Mouse (Mus musculus): ENCODE data around the gene 4930451I11Rik.

4930451I11Rik gene

DNA sequence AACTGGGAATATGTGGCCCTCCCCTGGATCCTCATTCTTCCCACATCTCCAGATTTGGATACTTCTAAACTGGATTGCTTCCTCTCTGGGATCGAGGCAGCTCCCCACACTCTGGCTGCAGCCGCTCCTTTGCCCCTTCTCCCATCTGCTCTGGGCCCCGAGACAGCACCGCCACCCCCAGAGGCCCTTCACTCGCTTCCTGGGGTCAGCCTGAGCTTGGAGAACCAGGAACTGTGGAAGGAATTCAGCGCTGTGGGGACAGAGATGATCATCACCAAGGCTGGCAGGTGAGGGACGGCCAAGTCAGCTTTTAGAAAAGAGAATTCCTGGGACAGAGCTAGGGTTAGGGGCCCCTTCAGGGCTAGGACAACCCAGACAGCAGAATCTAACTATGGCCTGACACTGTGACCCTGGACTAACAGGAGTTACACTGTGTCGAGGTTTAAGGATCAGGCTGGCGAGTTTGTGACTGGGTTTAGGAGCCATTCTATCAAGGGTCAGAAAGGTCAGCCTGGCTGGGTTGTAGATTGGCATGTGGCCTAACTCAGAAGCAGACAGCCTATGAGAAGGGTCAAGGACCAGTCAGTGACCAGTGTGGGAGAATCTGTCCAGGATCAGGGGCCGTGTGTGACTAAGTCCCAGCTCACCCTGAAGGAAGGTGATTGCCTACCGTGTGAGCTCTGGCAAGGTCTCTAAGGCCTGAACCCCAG is 49.6 kb downstream of the 4930451I11Rik start:
- DNase-seq (ENCODE audit: low read depth in 2 of 2, low spot score in 2 of 2): no peak

DNA sequence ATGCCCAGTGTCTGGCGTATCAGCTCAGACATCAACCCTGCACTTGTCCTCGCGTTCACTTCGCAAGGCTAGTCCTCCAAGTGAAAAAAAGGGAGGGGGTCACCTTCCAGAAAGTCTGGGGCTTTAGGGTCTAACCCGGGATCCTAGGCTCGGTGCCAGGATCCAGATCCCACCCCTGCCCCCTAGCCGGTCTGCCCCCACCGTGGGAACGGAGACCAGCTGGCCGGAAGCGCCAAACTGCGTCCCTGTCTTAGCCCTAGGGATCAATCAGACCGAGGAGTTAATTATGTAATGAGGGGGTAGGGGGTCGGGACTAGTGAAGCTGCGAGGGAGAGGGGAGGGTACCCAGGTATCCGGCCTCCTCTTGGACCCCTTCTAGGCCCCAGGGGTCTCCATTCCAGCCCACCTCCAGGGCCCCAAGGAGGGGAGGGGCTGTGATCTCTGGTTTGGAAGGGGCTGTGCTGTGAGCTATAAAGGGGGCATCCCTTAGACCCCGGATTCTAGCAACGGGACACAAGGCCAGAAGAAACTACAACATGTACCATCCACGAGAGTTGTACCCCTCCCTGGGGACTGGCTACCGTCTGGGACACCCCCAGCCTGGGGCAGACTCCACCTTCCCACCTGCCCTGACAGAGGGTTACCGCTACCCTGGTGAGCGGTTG is 50.3 kb downstream of the 4930451I11Rik start, which contains the start of gene Tbx6:
Gene Tbx6 (plus strand): TSS at position 513 of the 665 bp plus-strand sequence.
- no peak for DNase-seq (ENCODE audit: low read depth in 2 of 2, low spot score in 2 of 2)
